ENCODE assay signal across 22 mouse cellular contexts in genomic region chr3:129165715-129166114, GRCm38 (mm10). TPM values are rescaled to one million over a fixed set of nuclear protein-coding genes. Genes with fewer than 3 reads are reported as not detected.
DNase-seq lines count a peak whose midpoint lies in the region; TF ChIP-seq lines count a peak whose summit lies in the region.
"Had no signal": no experiment of that assay in that cellular context is flagged by ENCODE, and none has a peak within 500 bp of the region (broad histone marks: within the 10 kb centered on the region; RNA-seq: fewer than 3 reads in every experiment).

No protein-coding gene starts in this region.

- intact Hi-C loops in gastrocnemius, postnatal 36 days (cut with DNase I) = no loop called here
- intact Hi-C loops in heart, adult 2 months (cut with DNase I) = no loop called here
- intact Hi-C loops in heart, postnatal 25 days (cut with DNase I) = no loop called here
- intact Hi-C loops in left cerebral cortex, postnatal 4 days (cut with DNase I) = no loop called here
- intact Hi-C loops in left cerebral cortex, adult 2 months (cut with DNase I) = no loop called here

- TF ChIP-seq CTCF in heart, adult 2 months (IDR thresholded peaks at IDR 0.05) = no peak
- TF ChIP-seq CTCF in left cerebral cortex, adult 2 months (IDR thresholded peaks at IDR 0.05) = no peak

- no peak for TF ChIP-seq POLR2A in heart, adult 2 months (IDR thresholded peaks at IDR 0.05; ENCODE audit: insufficient read depth, low read depth, low read length)

- 65% methylated on average over 8 of the region's 8 CpGs for WGBS in heart, adult 2 months

- H3K27ac ChIP-seq in heart, adult 2 months = no peak overlapping the region
- no peak overlapping the region for H3K27ac ChIP-seq in left cerebral cortex, adult 2 months
- H3K27ac ChIP-seq: embryonic facial prominence, embryonic 13.5 days; forebrain, embryonic 12.5 days; heart, embryonic 15.5 days; hindbrain, embryonic 13.5 days; hindbrain, postnatal 0 days had no signal

- H3K4me3 ChIP-seq in heart, adult 2 months = no peak overlapping the region
- H3K4me3 ChIP-seq in left cerebral cortex, adult 2 months = no peak overlapping the region
- H3K4me3 ChIP-seq: embryonic facial prominence, embryonic 13.5 days; forebrain, embryonic 12.5 days; heart, embryonic 15.5 days; hindbrain, embryonic 13.5 days had no signal

- DNase-seq in gastrocnemius, adult 18-20 months (ENCODE audit: low spot score) = peak; percentile 16
- no peak for DNase-seq in gastrocnemius, postnatal 36 days
- peak; percentile 24 for DNase-seq in heart, adult 2 months
- DNase-seq in heart, postnatal 25 days (ENCODE audit: low spot score) = no peak
- peak; percentile 17 for DNase-seq in left cerebral cortex, postnatal 4 days
- DNase-seq in left cerebral cortex, adult 2 months (ENCODE audit: extremely low spot score in 1 of 2, low spot score in 2 of 2) = no peak
- no peak for DNase-seq in layer of hippocampus, adult 18-20 months (ENCODE audit: low spot score in 2 of 2)
- DNase-seq: adrenal gland, postnatal 14 days; cerebellum, adult 18-20 months; cerebellum, adult 9-11 months; kidney, adult 11 months; kidney, adult 9 months had no signal

- H3K9ac ChIP-seq in heart, adult 2 months (ENCODE audit: low read depth, low read length) = no peak overlapping the region
- H3K9ac ChIP-seq: embryonic facial prominence, embryonic 13.5 days; forebrain, embryonic 12.5 days; heart, embryonic 15.5 days; hindbrain, embryonic 13.5 days had no signal

- H3K79me2 ChIP-seq in heart, adult 2 months (replicated peaks; ENCODE audit: control insufficient read depth, insufficient read depth, low read length) = no peaks in the 10 kb centered on the region

- no peak for TF ChIP-seq EP300 in heart, adult 2 months (IDR thresholded peaks at IDR 0.05; ENCODE audit: insufficient read depth, low read depth, low read length)

- no peaks in the 10 kb centered on the region for H3K4me1 ChIP-seq in heart, adult 2 months (ENCODE audit: control insufficient read depth, insufficient read depth, low read length)
- H3K4me1 ChIP-seq: forebrain, embryonic 12.5 days; heart, embryonic 15.5 days; hindbrain, embryonic 13.5 days had no signal

- H3K27me3 ChIP-seq in heart, adult 2 months (ENCODE audit: control insufficient read depth, insufficient read depth, low read length) = peaks cover 2% of the 10 kb centered on the region; the same call in 1 of the 2 replicates
- H3K27me3 ChIP-seq: CH12.LX; forebrain, embryonic 12.5 days; hindbrain, embryonic 13.5 days; Patski had no signal

- no peaks in the 10 kb centered on the region for H3K36me3 ChIP-seq in heart, adult 2 months (ENCODE audit: control insufficient read depth, insufficient read depth, low read length)
- H3K36me3 ChIP-seq: embryonic facial prominence, embryonic 13.5 days; forebrain, embryonic 12.5 days; heart, embryonic 15.5 days; hindbrain, embryonic 13.5 days had no signal

RNA-seq across cellular contexts. Expression of gene Pitx2, which starts 34.0 kb away (rescaled TPM):
- 10 to 100 TPM in 1 of 2 experiments, 1 to 10 TPM in 1; 5.4 to 13.3 TPM for total RNA-seq in gastrocnemius, adult 18-20 months (2021)
- 1 to 10 TPM; 2.5 to 6.4 TPM for total RNA-seq in gastrocnemius, postnatal 36 days (2021)
- total RNA-seq in heart, adult 2 months (2021) = under 1 TPM; 0.30 to 0.76 TPM
- polyA plus RNA-seq in heart, adult 2 months (2012; rRNA removed) = 1.8 and 2.7 TPM in 2 replicates
- total RNA-seq in heart, postnatal 25 days (2021) = 1 to 10 TPM; 1.3 TPM
- total RNA-seq in left cerebral cortex, postnatal 4 days (2021) = not detected
- not detected for total RNA-seq in left cerebral cortex, adult 2 months (2021)
- not detected for total RNA-seq in layer of hippocampus, adult 18-20 months (2021)
- total RNA-seq: adrenal gland, postnatal 14 days; CH12.LX had no signal
- polyA plus RNA-seq: activated CD4-positive, CD25-positive, alpha-beta regulatory T cell, adult 4 months; cortical plate, adult 2 months; frontal cortex, adult 2 months had no signal

Comparison
In these comparisons a context has a peak if more than half of its experiments do, and no peak if none do; other contexts are left out.
1. DNase-seq: peak in gastrocnemius, adult 18-20 months (single experiment), heart, adult 2 months (2 of 2) and left cerebral cortex, postnatal 4 days (single experiment); none in gastrocnemius, postnatal 36 days (0 of 2), heart, postnatal 25 days (single experiment), left cerebral cortex, adult 2 months (0 of 2) and layer of hippocampus, adult 18-20 months (0 of 2).